Mouse (Mus musculus) right cerebral cortex, postnatal 10 days (tissue): Measurements from ENCODE around the gene Wnt3a.
"Not testable (repeated sequence)": the region's sequence is repeated elsewhere in the genome, so short reads cannot be mapped to it uniquely, and the experiment has no call there.

Source experiments
- DNase-seq, 2 experiments: peaks; one replicate each; pipeline ENCODE4 v3.0.0; 2021; ENCODE audit warnings: low spot score in 2 of 2

The Wnt3a gene

GRCm38 (mm10) chr11:59308164-59308542, 17.6 kb upstream of the Wnt3a start:
- peak in 1 of 2 experiments; percentile 42 for DNase-seq

GRCm38 (mm10) chr11:59307422-59308163, 17.0 kb upstream of the Wnt3a start:
- DNase-seq, result peak; percentile 78 to 86

- DNase-seq, result peak in 1 of 2 experiments; percentile 58
Observed at GRCm38 (mm10) chr11:59306461-59307421, 16.2 kb upstream of the Wnt3a start, which contains the start of gene Wnt9a. Wnt9a (plus strand) TSS chr11:59306928.

GRCm38 (mm10) chr11:59305821-59306215, 15.3 kb upstream of the Wnt3a start:
- peak in 1 of 2 experiments; percentile 62 for DNase-seq

GRCm38 (mm10) chr11:59305008-59305820, 14.7 kb upstream of the Wnt3a start:
- DNase-seq, result peak; percentile 64 to 78

GRCm38 (mm10) chr11:59302700-59303569, 12.4 kb upstream of the Wnt3a start:
- peak; percentile 93 to 95 for DNase-seq

DNA sequence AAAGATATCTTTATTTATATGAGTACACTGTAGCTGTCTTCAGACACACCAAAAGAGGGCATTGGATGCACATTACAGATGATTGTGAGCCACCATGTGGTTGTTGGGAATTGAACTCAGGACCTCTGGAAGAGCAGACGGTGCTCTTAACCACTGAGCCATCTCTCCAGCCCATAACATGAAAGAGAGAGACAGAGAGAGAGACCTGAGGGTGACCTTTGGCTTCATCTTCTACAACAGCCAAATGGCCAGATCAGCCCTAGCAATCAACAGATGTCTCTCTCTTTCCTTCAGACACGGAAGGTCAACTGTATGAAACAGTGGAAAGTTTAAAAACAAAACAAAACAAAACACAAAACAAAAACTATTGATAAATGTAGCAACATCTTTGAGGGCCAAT, 10.5 kb upstream of the Wnt3a start:
- DNase-seq, result not testable (repeated sequence)

- DNase-seq, result peak; percentile 48 to 64
Observed at GRCm38 (mm10) chr11:59300185-59300584, 9.6 kb upstream of the Wnt3a start.

DNA sequence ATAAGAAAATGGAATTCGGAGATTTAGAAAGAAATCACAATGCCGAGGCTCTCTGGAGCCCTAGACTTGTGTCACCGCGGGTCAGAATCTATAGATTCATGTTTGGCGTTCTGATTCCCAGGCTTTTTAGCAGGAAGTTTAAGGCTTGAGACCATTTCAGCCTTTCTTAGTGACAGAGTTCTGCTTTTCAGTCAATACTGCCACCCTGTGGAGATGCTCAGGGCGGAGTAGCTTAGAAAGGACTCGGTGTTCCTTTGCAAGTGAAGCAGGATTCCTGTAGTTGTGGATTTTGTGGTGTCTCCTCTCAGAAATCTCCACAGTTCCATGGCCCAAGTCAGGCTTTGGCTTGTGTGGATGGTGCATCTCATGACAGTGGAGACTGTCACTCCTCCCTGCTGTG, 7.4 kb upstream of the Wnt3a start:
- peak; percentile 82 to 83 for DNase-seq

GRCm38 (mm10) chr11:59293616-59294015, 3.1 kb upstream of the Wnt3a start:
- DNase-seq, result peak in 1 of 2 experiments; percentile 64

DNA sequence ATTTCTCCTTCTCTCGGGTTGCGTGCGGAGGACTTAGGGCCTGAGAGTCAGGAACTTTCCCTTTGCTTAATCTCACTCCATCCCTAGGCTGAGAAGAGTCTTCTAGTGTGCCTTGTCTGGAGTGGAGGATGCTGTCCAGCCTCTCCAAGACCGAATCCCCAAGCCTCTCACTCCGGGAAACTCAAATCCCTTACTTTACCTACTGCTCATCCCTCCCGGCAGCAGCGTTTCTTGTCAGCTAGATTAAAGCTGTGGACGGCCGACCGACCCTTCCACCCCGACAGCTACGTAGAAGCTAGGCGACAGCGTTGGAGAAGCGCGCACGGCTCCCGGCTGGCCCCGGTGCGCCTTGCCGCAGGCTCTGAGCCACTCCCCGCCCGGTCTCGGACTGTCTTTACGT, 846 bp downstream of the Wnt3a start:
- DNase-seq, result no peak

DNA sequence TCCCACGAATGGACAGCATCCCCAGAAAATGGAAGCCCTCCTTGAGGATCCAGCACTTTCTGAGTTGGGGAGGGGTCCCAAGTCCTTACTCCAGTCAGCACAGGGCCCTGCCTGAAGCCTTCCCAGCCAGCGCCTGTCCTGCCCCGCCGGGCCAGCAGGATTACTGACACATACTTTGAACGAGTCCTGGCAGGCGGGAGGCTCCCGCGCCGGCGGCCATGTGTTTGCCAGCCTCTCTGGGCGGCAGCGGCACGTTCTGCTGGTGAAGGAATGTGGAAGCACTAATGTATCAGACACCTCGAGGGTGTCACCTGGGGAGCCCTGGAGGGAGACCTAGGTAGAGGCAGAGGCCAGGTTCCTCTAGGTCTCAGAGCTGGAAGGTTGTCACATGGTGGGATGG, 6.4 kb downstream of the Wnt3a start:
- DNase-seq, result no peak

- peak; percentile 69 to 75 for DNase-seq
Observed at GRCm38 (mm10) chr11:59282933-59283332, 7.6 kb downstream of the Wnt3a start.

- DNase-seq, result no peak
Observed at GRCm38 (mm10) chr11:59282111-59282510, 8.4 kb downstream of the Wnt3a start.

- DNase-seq, result no peak
Observed at GRCm38 (mm10) chr11:59278047-59278446, 12.5 kb downstream of the Wnt3a start.

GRCm38 (mm10) chr11:59276877-59277276, 13.7 kb downstream of the Wnt3a start:
- no peak for DNase-seq

DNA sequence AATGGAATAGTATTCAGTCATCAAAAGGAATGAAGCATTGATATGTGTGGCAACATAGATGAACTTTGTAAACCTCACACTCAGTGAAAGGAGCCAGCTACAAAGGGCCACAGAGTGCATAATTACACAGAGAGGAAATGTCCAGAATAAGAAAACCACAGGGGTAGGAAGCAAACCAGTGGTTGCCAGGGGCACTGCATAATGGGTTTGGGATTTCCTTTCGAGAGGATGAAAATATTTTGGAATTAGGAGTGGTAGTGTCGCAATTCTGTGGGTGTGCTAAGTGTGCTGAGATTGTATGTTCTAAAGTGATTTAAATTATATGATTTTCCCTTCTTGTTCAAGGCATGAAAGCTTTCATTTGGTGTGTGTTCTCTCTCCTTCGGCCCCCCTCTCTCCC, 16.4 kb downstream of the Wnt3a start:
- DNase-seq, result no peak

DNA sequence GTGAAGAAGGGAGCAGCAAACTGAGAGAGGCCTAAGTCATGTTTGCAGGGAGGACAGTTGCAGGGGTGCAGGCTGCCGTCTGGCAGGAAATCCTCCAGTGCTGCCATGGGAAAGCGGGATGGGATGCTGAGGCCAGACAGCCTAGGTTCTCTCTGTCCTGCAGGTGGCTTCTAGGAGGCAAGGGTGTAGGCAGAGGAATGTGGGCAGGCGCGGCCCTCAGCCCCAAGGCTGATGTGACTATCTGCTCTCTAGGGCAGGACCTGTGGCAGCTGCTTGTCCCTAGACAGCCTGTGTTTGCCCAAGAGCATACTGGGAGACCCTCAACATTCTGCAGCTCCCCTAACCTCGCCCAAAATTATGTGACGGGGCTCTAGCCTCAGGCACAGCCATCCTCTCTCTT, 23.8 kb downstream of the Wnt3a start:
- DNase-seq, result no peak

GRCm38 (mm10) chr11:59265154-59265813, 25.3 kb downstream of the Wnt3a start:
- DNase-seq, result no peak

GRCm38 (mm10) chr11:59264593-59264992, 26.0 kb downstream of the Wnt3a start:
- no peak for DNase-seq
